Mouse (Mus musculus) activated CD4-positive, CD25-positive, alpha-beta regulatory T cell, adult 4 months (primary cell): ENCODE results near the gene Tsga10. TPM values are rescaled to one million over a fixed set of nuclear protein-coding genes. Genes with fewer than 3 reads are reported as not detected.

Experiments used
- ATAC-seq: one replicate; pipeline ENCODE4 v1.8.0; 2017
- polyA plus RNA-seq, 2 experiments: library from polyadenylated mRNA; unstranded; fragments of 100-300 nt; shearing (Covaris generic); gene quantifications; one replicate each; pipeline ENCODE4 v1.2.1; 2017

The Tsga10 gene
- 1 to 10 TPM in 1 of 2 experiments, under 1 TPM in 1; 0.99 to 1.5 TPM for polyA plus RNA-seq

DNA sequence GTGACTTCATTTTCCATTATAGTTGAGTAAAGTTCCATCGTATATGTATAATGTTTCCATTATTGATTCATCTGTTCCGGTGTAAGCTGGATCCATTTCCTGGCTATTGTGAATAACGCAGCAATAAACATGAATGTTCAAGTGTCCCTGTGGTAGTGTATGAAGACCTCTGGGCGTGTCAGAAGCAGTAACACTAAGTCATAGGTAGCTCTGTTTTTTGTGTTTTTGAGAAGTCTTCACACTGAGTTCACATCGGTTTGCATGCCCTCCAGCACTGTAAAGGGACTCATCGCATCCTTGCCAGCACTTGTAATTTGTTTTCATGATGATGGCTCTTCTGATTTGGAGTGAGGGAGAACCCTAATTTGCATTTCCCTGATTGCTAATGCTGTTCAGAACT is at the start of gene Tsga10:
Gene Tsga10 (minus strand): TSS at position 144 of the 400 bp plus-strand sequence.
- no peak for ATAC-seq

DNA sequence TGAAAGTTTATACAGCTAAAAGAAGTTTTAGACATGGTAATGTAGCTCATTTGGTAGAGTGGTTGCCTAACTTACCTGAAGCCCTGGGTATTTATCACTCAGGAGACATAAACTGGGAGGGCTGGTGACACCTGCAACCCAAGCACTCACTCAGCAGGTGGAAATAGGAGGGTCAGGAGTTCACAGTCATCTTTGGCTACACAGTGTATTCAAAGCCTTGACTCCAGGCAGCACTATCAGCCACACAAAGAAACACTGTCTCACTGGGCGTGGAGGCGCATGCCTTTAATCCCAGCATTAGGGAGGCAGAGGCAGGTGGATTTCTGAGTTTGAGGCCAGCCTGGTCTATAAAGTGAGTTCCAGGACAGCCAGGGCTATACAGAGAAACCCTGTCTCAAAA is 46.5 kb upstream of the Tsga10 start:
- no peak for ATAC-seq

DNA sequence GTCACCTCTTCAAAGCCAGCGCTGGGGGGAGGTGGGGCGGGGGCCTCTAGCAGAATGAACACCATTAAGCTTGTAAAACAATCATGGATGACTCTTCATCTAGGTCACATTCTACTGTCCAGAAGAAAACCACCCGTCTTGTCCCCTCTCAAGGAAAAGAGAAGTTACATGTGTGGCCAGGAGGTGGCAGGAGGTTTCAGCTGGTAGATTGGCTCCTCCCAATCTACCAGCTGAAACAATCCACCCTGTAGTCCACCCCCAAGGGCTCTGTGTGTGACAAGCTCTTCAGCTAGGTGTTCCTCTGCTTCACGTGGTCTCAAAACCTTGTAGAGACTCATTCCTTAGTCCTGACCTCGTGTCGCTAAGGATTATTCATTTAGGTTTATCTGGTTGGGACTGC is 36.9 kb upstream of the Tsga10 start:
- ATAC-seq: no peak

DNA sequence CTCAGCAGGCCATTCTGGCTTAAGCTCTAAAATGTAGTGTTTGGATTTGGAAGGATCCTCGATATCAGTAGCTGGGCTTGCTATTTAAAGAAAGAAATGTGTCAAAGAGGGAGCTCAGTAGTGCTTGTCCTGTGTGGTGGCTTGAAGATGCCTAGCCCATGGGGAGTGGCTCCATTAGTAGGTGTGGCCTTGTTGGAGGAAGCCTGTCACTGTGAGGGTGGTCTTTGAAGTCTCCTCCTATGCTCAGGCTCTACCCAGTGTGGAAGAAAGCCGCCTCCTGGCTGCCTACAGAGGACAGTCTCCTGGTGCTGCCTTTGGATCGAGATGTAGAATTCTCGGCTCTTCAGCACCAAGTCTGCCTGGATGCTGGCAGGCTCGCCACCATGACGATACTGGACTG is 34.1 kb upstream of the Tsga10 start:
- ATAC-seq: no peak

GRCm38 (mm10) chr1:37899816-37900215 is 33.6 kb upstream of the Tsga10 start:
- ATAC-seq: no peak

DNA sequence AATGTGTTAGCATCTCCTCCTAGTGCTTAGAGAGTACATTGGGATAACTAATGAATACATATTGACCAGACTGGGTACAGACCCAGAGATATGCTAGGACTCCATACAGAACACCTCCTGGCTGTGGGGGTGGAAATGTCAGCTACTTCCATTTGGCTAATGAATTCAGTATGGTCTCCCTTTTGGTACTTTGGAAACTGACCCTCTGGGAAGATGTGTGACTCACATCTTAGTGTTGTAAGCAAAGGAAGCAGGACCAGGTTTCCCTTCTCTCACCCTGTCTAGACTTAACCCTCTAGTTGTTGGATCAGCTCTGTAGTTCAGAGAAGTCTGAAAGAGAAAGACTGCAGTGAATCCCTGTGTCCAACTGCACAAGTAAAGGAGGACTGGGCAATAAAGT is 28.4 kb upstream of the Tsga10 start:
- ATAC-seq: no peak

DNA sequence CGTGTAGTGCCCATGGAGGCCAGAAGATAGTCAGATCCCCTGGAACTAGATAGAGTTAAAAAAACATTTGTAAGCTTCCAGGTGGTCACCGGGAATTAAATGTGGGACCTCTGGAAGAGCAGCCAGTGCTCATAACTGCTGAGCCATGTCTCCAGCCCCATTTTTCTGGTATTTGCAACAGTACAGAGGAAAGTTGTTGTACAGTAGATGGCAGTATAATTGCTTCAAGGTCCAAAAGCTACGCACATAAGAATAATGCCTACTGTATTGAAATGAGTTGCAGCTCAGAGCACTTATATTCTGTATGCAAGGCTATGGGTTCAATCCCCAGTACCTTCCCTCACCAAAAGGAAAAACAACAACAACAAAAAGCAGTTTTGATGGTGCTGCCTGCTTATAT is 25.2 kb upstream of the Tsga10 start:
- ATAC-seq: no peak

GRCm38 (mm10) chr1:37890025-37890652 is 23.9 kb upstream of the Tsga10 start, which contains the start of the genes Mitd1 and Mrpl30:
Mitd1 (minus strand) TSS chr1:37890411.
Mrpl30 (plus strand) TSS chr1:37890477.
- ATAC-seq: peak; percentile 87

DNA sequence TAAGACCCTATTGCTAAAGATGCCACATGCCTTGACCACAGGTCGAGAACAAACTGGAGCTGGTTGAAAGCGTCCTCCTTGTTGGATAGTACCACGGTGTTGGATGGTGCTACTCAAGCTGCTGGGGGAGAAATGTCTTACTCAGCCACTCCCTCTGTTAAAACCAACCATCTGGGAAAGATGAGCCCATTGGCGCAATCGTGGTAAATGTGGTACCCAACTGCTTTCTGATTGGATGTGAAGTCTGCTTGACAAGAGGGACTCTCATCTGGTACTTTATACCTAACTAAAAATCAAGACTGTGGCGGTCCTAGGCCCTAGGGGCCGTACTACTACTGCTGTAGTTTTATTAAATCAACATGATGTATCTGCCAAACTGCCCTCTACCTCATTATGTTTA is 23.0 kb upstream of the Tsga10 start:
- no peak for ATAC-seq

GRCm38 (mm10) chr1:37884451-37884850 is 18.2 kb upstream of the Tsga10 start:
- no peak for ATAC-seq

DNA sequence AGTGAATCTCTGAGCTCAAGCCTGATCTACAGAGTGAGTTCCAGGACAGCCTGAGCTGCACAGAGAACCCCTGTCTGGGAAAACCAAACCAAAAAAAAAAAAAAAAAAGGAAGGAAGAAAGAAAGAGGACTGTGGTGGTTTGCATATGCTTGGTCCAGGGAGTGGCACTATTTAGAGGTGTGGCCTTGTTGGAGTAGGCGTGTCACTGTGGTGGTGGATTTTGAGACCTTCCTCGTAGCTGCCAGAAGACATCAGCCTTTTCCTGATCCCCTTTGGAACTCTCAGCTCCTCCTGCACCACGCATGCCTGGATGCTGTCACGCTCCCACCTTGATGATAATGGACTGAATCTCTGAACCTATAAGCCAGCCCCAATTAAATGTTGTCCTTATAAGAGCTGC is 17.2 kb upstream of the Tsga10 start:
- no peak for ATAC-seq

DNA sequence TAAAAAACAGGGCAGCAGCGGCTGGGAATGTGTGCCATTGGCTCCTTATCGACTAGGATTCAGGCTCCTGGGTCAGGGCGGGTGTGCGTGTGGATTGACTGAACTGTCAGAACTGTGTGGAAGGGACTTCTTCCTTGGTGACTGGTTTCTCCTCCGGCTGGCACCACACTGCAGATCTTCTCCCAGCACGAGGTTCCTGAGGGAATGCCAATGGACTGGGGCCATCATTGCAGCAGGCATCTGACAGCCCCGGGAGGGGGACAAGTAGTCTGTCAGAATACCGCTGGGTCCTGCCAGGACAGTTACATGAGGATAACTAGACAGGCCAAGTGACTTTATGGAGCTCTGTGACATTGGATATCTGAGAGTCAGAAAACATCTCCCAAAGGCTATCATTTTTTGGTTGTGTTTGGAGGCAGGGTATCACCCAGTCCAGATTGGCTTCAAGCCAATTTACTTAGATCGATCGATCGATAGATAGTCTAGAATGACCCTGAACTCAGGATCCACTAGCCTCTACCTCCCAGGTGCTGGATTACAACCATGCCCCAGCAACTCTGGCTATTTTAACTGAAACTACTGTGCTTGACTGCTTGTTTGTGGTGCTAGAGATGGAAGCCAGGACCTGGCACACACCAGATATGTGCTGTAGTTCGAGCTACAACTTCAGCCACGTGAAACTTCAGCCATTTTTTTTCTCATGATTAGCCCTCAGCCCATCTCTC is 11.7 kb upstream of the Tsga10 start:
- ATAC-seq: no peak

GRCm38 (mm10) chr1:37873157-37873556 is 6.9 kb upstream of the Tsga10 start:
- no peak for ATAC-seq

DNA sequence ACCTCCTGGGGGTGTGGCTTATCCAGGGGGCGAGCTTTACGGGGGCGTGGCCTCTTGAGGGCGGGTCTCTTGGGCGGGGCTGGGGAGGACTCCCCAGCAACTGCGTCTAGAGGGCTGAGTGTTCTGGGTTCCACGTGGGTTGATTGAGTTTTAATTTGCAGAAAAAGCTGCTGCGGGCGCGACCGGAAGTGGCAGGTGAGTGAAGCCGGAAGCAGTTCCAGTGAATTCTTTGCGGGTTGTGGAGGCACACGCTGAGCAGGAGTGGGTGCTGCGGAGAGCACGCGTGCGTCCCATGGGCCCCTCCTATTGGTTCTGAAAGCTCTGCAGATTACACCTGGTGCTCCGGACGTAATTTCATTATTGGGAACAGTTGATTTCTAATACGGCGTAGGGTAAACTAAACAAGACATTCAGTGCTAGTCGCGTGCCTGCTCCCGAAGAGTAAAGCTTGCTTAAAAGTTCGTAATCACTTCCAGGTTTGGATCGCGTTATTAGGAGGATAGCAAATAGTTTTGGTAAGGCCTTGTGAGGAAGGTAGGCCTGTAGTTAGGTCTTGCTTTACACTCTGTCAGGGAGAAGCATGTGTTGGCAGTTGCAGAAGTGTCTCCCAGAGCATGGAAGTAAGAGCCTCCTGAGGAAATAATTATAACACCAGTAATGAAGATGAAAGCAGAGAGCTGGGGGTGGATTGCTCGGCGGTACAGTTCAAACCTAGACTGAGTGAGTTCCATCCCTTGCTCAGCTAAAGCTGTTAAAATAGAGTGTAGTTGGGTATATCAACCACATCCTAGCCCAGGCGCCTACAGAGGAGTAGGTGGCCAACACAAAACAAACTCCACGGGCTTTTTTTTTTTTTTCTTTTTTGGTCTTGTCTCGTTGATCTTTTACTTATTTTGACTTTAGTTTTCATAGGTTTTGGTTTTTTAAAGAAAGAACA is 6.2 kb upstream of the Tsga10 start:
- ATAC-seq: peak; percentile 91

DNA sequence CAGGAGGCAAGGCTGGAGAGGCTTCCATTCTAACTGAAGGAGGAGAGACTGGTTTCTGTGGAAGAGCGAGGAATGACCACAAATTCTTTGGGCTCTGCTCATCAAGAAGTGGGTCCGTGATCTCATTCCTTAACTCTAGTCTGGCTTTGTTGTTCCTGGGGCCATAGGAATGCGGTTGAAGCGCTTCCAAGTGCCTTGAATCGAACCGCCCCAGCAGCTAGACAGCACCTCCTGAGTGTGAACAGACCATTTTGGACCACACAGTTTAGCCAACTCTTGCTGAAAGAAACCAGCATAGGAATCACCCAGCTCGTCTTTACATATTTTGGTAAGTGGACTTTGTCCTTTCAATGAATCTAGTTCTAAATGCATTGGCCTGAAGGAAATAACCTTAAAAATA is 5.5 kb upstream of the Tsga10 start, which contains the start of gene Lipt1:
Gene Lipt1 (plus strand): TSS at position 35 of the 400 bp plus-strand sequence.
- peak; percentile 7 for ATAC-seq

GRCm38 (mm10) chr1:37869362-37869761 is 3.1 kb upstream of the Tsga10 start:
- no peak for ATAC-seq

GRCm38 (mm10) chr1:37868640-37869039 is 2.4 kb upstream of the Tsga10 start:
- ATAC-seq: no peak

DNA sequence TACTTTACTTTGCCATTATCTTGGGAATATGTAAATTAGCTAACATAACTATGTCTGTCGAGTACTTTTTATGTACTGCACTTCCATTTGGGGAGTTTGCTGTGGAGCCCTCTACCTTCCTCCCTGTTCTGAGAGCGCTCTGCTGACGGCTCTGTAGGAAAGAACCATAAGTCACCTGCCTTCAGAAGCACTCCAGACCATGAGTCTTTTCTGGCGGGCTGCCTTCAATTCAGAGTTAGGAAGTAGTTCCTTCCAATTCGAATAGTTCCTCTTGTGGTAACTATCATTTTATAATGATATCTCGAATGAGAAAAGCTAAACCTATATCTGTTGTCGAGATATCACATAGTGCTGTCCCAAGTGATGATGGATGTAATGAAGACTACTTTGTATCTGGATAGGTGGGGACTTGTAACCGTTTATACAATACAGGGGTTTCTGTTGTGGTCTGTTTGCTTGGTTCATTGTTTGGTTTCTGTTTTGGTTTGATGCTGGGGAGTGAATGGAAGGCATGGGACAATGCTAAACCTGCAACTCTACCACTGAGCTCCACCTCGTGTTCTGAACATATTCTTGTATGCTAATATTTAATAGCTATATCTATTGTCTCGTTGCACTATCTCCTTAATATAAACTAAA is 1.6 kb upstream of the Tsga10 start:
- ATAC-seq: no peak

GRCm38 (mm10) chr1:37867056-37867455 is 827 bp upstream of the Tsga10 start:
- no peak for ATAC-seq

DNA sequence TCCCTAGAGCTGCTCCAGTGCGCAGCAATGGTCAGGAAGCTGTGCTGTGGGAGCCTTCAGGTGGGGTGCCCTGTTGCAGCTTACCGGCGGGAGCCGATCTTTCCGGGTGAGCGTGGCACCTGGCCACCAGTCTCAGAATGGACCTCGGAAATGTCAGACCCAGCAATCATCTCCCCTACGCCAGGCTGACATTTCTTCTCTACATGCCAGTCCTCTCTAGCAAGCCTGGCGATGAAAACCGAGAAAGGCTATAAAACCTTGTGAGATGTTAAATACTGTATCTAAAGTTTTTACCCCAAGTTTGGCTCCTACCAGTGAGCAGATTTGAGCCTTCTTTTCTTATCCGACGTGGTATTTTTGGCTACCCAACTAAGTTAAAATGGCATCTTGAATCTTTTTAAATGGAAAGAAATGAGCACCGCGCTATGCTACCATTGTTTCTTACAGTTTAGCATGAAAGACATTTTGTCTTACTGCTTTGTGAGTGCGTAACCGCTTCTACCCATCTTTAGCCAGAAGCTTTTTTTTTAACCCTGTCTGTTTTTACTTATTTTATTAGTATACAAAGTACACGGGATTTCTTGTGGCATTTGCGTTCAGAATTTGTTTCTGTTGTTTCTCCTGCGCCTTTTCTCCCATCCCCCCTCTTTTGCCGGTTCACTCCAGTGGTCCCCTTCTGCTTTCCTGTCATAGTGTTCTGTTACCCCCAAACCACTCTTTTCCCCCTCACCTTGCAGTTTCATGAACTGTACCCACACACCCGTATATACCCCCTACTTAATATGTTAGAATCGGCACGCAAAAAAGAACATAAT is 621 bp downstream of the Tsga10 start:
- ATAC-seq: no peak
